Mouse (Mus musculus) cortical plate, adult 2 months (tissue): ENCODE results near the gene Cuedc1. TPM values are rescaled to one million over a fixed set of nuclear protein-coding genes. Genes with fewer than 3 reads are reported as not detected.

Source experiments
- H3K27ac ChIP-seq: fragments of 200-500 bp; 2 replicates; pipeline ENCODE4 v1.5.1; 2012; ENCODE audit warnings: low read length, control low read depth, inconsistent platforms; ENCODE audit not compliant: insufficient read depth
- H3K4me1 ChIP-seq: fragments of 200-500 bp; 2 replicates; pipeline ENCODE4 v1.6.1; 2011; ENCODE audit warnings: low read length; ENCODE audit not compliant: control insufficient read depth, insufficient read depth
- H3K4me3 ChIP-seq: fragments of 200-500 bp; 2 replicates; pipeline ENCODE4 v1.5.1; 2011; ENCODE audit warnings: mild to moderate bottlenecking, low read length, control low read depth; ENCODE audit not compliant: insufficient read depth
- CTCF ChIP-seq: fragments of 200-500 bp; IDR thresholded peaks from 2 replicates; pipeline ENCODE4 v1.5.1; 2011; ENCODE audit warnings: mild to moderate bottlenecking, control low read depth, low read length; ENCODE audit not compliant: insufficient read depth; ENCODE audit errors: extremely low read depth
- POLR2A ChIP-seq: fragments of 200-500 bp; IDR thresholded peaks from 2 replicates; pipeline ENCODE4 v1.6.1; 2011; ENCODE audit warnings: mild to moderate bottlenecking, low read length, control low read depth; ENCODE audit not compliant: insufficient read depth; ENCODE audit errors: extremely low read depth
- polyA plus RNA-seq: library from polyadenylated mRNA; depleted of rRNA; stranded (reverse); fragments of >200 nt; gene quantifications from 2 replicates; pipeline ENCODE4 v1.2.3, GENCODE M21; 2012

Cuedc1 gene
- polyA plus RNA-seq, 1 experiment, result 22.3 TPM

DNA sequence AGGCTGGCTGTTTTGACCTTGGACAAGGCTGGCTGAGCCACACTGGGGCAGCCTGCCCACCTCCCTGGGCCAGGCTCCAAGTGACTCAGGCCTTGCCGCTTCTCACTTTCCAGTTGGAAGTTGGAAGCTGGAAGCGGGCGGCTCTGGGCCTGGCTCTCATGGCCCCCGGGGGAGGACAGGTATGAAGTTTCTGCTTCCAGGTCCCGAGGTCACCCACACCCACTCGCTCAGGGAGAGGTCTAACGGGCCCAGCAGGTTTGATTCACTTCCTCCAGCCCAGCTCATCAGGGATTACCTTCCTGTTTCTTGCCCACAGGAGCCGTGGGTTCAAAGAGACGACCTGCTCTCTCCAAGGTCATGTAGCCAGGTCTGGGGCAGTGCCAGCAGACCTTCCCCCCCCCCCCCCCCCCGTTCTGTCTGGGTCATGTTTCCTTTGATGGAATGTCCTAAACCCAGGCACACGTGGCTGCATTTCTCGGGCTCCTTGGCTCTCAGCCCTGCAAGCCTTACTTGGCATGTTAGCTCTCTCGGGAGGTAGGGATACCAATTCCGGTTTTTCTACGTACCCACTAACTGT is 67.0 kb downstream of the Cuedc1 start:
- H3K4me3 ChIP-seq, result no peak overlapping the region
- no peak overlapping the region for H3K27ac ChIP-seq
- peaks cover 2% of the 10 kb centered on the region; the same call in 1 of the 2 replicates for H3K4me1 ChIP-seq
- TF ChIP-seq POLR2A, result no peak
- no peak for TF ChIP-seq CTCF

DNA sequence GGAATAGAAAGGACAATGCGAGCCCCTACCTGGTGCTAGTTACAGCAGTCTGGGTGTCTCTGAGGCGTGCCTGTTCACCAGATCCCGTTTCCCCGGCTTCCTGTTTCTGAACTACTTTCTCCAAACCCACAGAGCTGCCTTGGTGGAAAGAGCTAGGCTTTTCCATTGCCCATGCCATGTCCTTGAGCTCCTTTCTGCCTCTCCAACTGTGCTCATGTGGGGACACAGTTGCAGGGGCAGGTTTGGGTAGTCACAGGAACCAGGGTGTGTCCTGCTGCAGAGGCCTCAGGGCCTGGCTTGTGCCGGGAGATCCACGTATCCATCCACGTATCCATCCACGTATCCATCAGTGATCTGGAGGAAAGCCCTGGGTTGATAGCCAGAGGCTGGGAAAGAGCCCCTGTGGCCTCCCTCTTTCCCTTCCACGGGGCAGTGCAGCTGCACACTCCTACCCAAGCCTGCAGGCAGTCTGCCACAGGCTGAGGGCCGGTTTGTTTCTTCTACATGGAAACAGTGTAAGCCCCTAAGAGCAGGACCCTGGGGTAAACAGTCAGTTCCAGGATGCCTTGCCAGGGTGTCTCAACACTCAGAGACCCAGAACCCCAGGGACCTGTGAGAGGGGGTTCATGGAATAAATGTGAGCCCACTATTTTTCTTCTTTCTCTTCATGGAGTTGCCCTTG is 68.0 kb downstream of the Cuedc1 start:
- H3K4me3 ChIP-seq, result no peak overlapping the region
- no peak overlapping the region for H3K27ac ChIP-seq
- H3K4me1 ChIP-seq, result peaks cover 2% of the 10 kb centered on the region; the same call in 1 of the 2 replicates
- TF ChIP-seq CTCF (no peak), POLR2A (no peak)

DNA sequence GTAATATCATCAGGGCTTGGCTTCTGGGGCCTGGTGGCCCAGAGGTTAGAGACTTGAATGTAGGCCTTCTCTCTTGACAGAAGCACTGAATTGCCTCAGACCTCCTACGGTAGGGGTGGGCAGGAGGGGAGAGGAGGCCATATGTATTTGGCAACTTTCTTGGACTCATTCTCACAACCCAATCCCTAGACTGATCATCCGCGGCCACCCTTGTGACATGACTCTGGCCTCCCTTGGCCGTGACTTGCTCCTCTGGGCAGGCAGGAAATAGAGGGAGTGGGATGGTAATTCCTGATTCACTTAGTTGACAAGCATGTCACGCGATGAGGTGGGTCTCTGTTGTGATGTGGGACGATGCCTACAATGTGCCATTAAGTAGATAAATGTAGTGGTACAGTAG is 68.6 kb downstream of the Cuedc1 start:
- H3K4me3 ChIP-seq, result no peak overlapping the region
- no peak overlapping the region for H3K27ac ChIP-seq
- peaks cover 2% of the 10 kb centered on the region; the same call in 1 of the 2 replicates for H3K4me1 ChIP-seq
- TF ChIP-seq POLR2A, result no peak

DNA sequence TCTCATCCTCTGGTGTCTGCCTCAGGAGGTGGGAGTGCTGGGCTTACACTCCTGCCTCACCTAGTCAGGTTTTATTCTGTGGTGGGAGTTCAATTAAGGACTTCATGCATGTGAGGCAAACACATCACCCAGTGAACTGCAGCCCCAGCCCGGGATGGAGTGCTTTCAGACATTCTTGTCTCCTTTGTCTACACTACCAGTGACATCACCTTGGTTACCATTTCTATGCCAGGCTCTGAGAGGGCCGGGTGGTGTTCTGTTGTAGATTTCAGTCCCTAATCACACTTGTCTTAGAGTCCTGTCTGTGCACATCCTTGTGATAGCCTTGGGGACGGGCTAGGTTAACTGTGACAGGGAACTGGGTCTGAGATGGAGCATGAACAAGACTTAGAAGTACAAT is 70.8 kb downstream of the Cuedc1 start:
- Histone ChIP-seq H3K4me1 (peaks cover 3% of the 10 kb centered on the region), H3K27ac (no peak overlapping the region), H3K4me3 (no peak overlapping the region)
- TF ChIP-seq CTCF (no peak), POLR2A (no peak)

DNA sequence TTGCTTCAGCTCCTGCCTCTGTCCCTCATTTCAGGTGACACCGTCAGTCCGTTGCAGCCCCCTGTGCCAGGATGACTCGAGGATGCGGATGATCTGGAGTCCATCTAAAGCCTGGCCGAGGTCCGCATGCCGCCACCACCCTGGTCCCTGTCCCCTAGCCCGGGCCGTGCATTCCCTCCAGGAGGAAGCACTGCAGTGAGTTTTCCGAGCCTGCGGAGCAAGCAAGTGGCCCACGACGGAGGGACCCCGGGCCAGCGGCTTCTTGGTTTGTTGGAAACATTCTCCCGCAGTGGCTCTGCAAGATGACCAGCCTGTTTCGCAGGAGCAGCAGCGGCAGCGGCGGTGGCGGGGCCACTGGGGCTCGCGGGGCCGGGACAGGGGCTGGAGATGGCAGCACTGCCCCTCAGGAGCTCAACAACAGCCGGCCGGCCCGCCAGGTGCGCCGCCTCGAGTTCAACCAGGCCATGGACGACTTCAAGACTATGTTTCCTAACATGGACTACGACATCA is 71.7 kb downstream of the Cuedc1 start:
- TF ChIP-seq POLR2A, result no peak
- TF ChIP-seq CTCF, result no peak
- H3K4me1 ChIP-seq, result peaks cover 3% of the 10 kb centered on the region
- no peak overlapping the region for H3K27ac ChIP-seq

DNA sequence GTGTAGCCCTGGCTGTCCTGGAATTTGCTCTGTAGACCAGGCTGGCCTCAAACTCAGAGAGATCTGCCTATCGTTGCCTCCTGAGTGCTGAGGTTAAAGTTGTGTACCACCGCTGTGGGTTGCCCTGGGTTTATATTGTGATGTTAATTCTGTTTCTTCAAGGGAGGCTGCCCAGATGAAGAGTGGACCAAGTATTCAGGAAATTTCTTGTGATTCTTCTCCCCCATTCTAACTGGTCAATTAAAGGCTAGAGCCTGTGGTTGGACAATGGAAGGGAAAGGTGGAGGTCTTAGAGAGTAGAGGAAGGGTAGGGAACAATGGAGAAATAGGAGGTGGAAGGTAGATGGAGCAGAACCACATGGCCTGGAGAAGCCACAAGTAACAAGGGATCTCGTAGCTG is 72.7 kb downstream of the Cuedc1 start:
- H3K4me3 ChIP-seq, result no peak overlapping the region
- peaks cover 3% of the 10 kb centered on the region for H3K4me1 ChIP-seq
- no peak for TF ChIP-seq CTCF
- no peak for TF ChIP-seq POLR2A
- no peak overlapping the region for H3K27ac ChIP-seq

More for the DNA sequence above, 71.7 kb downstream of the Cuedc1 start:
- H3K4me3 ChIP-seq, result no peak overlapping the region

DNA sequence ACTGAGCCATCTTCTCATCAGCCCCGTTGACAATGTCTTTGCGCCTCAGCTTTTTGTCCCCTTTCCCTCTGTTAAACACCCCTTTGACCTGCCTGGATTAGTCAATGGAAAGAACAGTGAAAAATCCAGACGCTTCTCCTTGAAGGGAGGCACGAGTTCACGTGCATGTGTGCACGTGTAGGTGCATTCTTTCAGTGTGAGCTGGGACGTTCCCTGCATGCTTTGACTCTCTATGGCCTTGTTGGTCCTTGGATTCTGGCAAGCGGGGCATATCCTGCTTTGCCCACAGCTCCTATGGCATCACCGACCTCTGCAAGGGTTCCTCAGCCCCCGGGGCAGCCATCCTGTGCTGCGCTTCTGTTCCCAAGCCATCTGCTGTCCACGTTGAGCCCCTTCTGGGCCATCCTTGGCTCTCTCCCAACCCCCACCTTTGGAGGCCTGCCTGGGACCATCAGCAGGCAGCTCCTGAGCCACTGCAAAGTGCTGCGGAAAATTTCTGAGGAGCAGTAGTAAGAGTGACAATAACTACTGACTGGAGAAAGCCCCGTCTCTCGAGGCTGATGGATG is 74.1 kb downstream of the Cuedc1 start:
- H3K4me1 ChIP-seq, result peaks cover 3% of the 10 kb centered on the region
- no peak overlapping the region for H3K27ac ChIP-seq
- TF ChIP-seq CTCF (no peak), POLR2A (no peak)
- H3K4me3 ChIP-seq, result no peak overlapping the region

DNA sequence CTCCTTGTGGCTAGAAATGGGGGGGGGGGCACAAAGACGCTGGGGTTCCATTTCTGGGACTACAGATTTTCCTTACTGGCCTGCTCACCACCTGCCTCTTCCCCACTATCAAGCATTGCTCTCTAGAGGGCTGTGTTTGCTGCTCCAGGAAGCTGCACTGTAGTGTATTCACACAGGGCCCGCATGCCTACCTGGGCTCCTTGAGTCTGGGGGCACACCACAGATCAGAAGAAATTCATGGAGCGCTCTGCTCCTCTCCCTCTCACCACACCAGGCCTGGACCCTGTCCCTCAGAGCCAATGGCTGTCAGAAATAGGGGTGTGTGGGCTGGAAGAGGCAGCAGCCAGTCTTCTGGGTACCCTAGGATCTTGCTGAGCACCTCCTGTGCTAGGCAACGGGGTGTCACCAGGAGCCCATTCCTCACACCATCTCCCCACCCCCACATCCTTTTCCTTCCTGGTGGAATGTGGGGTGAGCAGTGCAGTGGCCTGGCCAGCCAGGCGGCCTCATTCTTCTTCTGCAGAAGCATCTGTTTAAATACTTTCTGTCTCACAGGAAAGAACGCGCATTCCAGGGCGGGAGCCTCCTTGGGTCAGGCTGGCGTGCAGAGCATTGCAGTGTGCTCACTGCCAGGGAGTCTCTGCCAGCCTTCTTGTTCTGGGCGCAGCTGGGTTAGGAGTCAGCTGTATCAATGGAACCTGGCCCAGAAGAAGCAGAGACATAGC is 74.9 kb downstream of the Cuedc1 start:
- no peak overlapping the region for H3K4me3 ChIP-seq
- TF ChIP-seq CTCF (no peak), POLR2A (no peak)
- H3K4me1 ChIP-seq, result peaks cover 3% of the 10 kb centered on the region
- no peak overlapping the region for H3K27ac ChIP-seq

DNA sequence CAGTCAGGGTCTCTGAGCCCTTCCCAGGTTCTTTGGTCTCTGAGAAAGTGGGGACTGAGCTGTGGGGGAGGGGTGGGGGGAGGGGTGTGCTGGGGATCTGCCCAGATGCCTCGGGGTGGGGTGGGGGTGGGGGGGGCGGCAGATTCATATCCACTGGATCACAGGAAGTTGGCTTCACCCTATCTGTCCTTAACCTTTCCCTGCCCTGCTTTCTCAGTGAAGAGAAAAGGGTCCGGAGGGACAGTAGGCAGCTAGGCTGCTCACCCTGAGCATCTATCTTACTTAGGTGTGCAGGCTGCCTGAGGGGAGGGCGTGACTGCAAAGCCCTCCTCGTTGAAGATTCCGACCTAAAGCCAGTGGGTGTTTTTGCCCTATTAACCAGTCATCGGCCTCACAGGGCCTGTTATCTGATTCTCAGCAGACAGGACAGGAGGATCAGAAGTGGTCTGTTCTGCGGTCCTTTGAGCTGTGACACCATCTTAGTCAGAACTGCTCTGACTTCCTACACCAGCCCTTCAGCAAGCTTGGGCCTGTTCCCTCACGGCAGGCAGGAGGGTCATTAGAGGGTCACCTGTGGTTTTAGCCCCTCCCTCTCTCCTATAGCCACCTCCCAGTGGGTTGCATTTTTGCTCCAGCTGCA is 75.6 kb downstream of the Cuedc1 start:
- Histone ChIP-seq H3K4me1 (peaks cover 3% of the 10 kb centered on the region), H3K27ac (no peak overlapping the region), H3K4me3 (no peak overlapping the region)
- no peak for TF ChIP-seq POLR2A
- no peak for TF ChIP-seq CTCF
